Mouse (Mus musculus) right cerebral cortex, adult 18-20 months (tissue): ENCODE measurements around the gene Ermp1.

Source experiments
- DNase-seq: peaks from one replicate; pipeline ENCODE4 v3.0.0; 2022; ENCODE audit warnings: mixed read lengths

Gene Ermp1

GRCm38 (mm10) chr19:29660835-29661764, 12.9 kb upstream of the Ermp1 start:
- DNase-seq: no peak

DNA sequence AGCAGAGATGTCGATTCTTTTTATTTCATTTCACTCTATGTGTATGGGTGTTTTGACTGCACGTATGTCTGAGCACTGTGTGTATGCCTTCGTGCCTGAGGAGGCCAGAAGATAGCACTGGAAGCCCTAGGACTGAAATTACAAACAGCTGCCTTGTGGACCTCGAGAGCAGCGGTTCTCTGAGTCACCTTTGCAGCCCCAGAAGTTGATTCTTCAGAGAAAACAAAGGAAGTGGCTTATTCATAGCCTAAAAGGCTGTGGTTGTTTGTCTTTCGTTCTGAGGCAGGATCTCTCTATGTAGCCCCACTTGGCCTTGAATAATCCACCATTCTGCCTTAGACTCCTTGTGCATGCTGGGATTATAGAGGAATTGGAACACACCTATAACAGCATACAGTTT, 11.5 kb upstream of the Ermp1 start:
- no peak for DNase-seq

- no peak for DNase-seq
Observed at GRCm38 (mm10) chr19:29658836-29659235, 10.6 kb upstream of the Ermp1 start.

DNA sequence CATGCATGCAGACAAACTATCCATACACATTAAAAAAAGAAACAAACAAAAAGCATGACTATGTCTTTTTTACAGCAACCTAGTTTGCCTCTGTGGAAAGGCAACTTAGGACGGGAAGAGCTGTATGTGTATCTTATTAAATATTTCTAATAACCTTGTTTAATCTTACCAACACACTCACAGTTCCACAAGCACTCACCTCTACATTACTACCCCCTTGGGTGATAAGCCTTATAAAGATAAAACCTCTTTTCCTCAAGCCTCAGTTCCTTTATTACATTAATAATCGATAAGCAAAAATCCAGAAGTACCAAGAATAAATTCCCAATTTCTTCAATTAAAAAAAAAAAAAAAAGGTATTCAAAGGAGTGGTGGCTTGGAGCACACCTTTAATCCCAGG, 9.3 kb upstream of the Ermp1 start:
- DNase-seq: no peak

GRCm38 (mm10) chr19:29657033-29657432, 8.8 kb upstream of the Ermp1 start:
- DNase-seq: no peak

GRCm38 (mm10) chr19:29656620-29657019, 8.4 kb upstream of the Ermp1 start:
- DNase-seq: no peak

- no peak for DNase-seq
Observed at GRCm38 (mm10) chr19:29656029-29656428, 7.8 kb upstream of the Ermp1 start.

DNA sequence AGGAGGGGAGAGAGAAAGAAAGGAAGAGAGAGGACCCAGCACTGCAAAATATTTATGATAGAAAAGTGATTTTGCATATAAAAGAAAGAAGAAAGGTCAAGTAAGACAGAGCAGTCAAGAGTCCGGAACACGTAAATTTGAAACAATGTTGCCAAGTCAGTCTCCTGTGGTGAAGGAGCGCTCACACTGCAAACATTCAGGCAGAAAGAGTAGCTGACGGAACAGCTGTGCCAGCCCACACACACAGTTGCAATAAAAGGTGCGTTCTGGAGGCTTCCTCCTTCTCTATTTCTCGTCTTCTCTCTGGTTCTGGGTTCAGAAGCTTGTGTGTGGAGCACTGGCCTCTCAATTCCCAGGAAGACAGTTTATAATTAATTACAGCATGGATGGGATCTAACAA, 6.9 kb upstream of the Ermp1 start:
- peak; percentile 38 for DNase-seq

- no peak for DNase-seq
Observed at GRCm38 (mm10) chr19:29653768-29654265, 5.6 kb upstream of the Ermp1 start.

GRCm38 (mm10) chr19:29649683-29650082, 1.5 kb upstream of the Ermp1 start:
- DNase-seq: no peak

DNA sequence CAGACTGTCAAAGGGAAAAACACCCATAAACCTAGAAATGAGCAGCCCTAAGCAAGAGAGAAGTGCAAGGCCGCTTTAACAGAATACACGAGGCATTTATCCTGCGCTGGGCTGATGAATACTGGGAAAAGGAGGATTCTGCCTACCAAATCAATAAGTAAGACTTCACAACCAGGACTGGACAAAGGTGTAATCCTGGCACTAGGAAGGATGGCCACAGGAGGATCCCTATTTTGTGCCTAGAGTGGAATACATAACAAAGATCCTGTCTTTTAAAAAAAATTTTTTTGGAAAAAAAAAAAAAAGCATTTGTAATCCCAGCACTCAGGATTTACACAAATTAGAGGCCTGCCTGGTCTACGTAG, 317 bp upstream of the Ermp1 start:
- DNase-seq: no peak

- no peak for DNase-seq
Observed at GRCm38 (mm10) chr19:29644747-29645146, 3.5 kb downstream of the Ermp1 start.

GRCm38 (mm10) chr19:29643194-29643922, 4.9 kb downstream of the Ermp1 start:
- DNase-seq: no peak

DNA sequence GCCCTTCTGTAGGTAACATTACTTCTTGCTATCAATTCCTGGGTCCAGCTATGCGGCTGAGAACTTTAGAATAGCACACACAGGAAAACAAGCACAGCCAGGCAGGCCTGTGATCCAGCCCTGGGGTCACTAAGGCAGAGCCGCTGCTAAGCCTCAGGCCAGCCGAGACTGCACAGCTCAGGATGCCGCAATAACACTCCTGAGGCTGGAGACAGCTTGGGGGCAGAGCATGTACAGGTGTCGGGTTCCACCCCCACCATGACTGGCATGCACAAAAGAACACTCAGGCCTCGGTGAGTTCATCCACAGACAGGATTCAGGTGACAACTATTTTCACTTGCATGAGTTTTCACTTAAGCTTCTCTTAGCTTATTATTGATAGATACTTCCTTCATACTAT, 6.0 kb downstream of the Ermp1 start:
- no peak for DNase-seq

GRCm38 (mm10) chr19:29641510-29641909, 6.7 kb downstream of the Ermp1 start:
- no peak for DNase-seq

GRCm38 (mm10) chr19:29641055-29641454, 7.2 kb downstream of the Ermp1 start:
- no peak for DNase-seq

- DNase-seq: no peak
Observed at GRCm38 (mm10) chr19:29612102-29612501, 36.1 kb downstream of the Ermp1 start.

- DNase-seq: no peak
Observed at GRCm38 (mm10) chr19:29610907-29611306, 37.3 kb downstream of the Ermp1 start.

GRCm38 (mm10) chr19:29608212-29608611, 40.0 kb downstream of the Ermp1 start:
- DNase-seq: no peak

GRCm38 (mm10) chr19:29607521-29607920, 40.7 kb downstream of the Ermp1 start:
- no peak for DNase-seq

DNA sequence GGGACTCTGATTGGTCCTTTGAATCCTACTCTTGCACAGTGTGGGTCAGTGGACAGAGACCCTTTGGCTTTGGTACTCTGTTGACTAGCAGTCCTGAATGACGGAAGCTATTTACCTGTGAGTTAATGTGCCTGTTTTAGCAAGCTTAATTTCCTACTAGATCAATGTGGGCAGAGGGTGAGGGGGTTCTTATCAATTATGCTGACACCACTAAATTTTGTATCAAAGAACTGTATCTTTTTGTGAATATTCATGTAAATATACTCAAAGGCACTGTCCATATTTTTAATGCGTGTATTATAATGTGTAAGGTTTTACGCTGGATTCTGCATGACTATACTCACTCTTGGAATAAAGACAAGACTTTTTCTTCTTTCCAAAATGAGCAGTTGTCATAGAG, 43.6 kb downstream of the Ermp1 start:
- DNase-seq: no peak

- DNase-seq: no peak
Observed at GRCm38 (mm10) chr19:29603548-29604353, 44.5 kb downstream of the Ermp1 start.

- no peak for DNase-seq
Observed at GRCm38 (mm10) chr19:29598981-29599380, 49.2 kb downstream of the Ermp1 start.
